Mouse (Mus musculus) layer of hippocampus, adult 11-12 months (tissue): ENCODE measurements at regions not wholly inside any gene's neighbourhood (a gene's known extent, or its start where the extent isn't known, plus 50 kb on each side); places are given as distances from the start of the nearest gene placed in this dataset.

ENCODE experiments used
- DNase-seq: peaks from one replicate; pipeline ENCODE4 v3.0.0; 2022; ENCODE audit warnings: low spot score

GRCm38 (mm10) chr13:47298010-47298409 is 175.6 kb downstream of the Rnf144b start:
- no peak for DNase-seq

GRCm38 (mm10) chr13:47300486-47300885 is 178.0 kb downstream of the Rnf144b start:
- no peak for DNase-seq

DNA sequence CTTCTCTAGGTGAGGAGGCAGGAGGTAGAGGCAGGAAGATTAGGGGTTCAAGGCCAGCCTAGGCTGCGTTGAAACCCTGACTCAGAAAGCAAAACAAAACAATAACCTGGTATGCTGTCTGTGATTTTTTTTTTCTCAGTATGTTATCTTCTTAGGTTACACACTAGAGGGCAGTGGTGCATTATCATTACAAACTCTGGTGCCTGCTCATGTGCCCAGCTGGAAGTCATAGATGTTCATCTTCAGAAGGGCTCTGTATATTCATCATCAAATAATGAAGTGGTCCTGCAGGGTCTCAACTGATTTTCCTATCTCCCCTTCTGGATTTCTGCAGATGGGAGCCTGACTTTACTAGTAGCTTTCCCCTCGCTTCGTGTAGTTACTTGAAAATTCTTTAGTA is 178.6 kb downstream of the Rnf144b start:
- peak; percentile 17 for DNase-seq

- no peak for DNase-seq
Observed at GRCm38 (mm10) chr13:47309492-47309891, 187.0 kb downstream of the Rnf144b start.

DNA sequence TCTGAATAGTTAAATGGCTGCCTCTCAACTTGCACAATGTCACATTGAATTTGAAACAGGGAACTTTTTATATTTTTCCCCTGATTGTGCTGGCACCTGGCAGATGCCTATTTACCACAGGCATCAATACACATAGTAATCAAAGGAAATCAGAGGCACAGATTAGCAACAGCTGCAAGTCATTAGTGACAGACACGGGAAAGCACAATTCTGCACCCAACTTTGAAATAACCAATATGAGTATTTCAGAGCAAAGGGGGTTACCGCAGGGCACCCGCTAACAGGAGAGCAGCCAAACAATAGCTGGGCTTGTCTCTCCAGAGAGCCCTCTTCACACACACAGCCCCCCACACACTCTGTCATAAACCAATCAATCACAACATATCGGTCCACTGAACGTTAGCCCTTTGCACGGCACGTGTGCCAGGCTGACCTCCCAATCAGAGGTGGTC is 188.3 kb downstream of the Rnf144b start:
- no peak for DNase-seq

GRCm38 (mm10) chr13:47319549-47319948 is 197.1 kb downstream of the Rnf144b start:
- DNase-seq = no peak

GRCm38 (mm10) chr13:47321876-47322275 is 199.4 kb downstream of the Rnf144b start:
- DNase-seq = no peak

DNA sequence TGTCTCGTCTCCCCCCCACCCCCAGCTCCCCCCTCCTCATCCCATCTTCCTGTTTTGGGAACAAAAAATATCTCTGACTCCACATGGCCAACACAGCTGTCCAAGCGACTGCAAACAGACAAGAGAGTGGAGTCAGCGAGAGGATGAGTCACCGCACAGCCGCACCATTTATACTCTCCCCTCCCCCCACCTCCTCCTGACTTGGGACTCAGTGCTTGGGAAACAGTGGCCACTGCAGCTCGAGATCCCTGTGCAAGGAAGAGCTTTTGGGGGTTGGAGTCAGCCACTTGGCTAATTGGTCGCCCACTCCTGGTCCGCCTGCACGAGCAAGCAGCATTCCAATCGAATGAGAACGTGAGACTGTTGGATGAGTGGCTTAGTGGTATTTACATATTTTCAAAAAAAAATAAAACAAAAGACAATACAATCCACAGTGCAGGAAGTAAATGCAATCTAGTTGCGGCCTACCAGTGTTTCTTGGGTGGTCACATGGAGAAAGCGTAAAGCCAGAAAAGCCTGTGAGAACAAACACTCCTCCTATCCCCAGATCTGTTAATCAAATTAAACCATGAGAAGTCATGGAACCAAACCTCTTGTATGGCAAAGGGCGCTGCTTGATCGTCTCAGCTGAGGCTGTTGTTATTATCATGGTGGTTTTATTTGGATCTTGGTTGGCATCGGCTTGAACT is 213.7 kb downstream of the Rnf144b start:
- DNase-seq = peak; percentile 74

GRCm38 (mm10) chr13:47336865-47337441 is 214.5 kb downstream of the Rnf144b start:
- DNase-seq = peak; percentile 15

- DNase-seq = no peak
Observed at GRCm38 (mm10) chr13:47339411-47339810, 217.0 kb downstream of the Rnf144b start.

DNA sequence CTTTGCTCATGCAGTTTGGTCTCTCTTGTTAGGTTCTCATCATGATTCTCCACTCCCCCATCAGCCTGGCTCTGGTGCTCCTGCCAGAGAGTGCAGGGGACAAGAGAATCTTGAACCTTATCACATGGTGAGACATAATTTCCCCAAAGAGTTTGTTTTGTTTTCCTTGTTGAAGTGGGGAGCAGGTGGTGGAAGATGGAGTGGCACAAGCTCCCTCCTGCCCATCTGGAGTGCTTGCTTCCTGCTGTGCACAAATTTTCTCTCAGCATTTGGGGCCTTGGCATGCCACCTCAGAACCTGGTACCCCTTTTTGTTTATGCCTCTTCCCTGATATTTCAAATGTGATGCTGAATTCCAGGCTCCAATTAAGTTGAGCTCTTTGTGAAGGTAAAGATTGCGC is 219.9 kb downstream of the Rnf144b start:
- no peak for DNase-seq

DNA sequence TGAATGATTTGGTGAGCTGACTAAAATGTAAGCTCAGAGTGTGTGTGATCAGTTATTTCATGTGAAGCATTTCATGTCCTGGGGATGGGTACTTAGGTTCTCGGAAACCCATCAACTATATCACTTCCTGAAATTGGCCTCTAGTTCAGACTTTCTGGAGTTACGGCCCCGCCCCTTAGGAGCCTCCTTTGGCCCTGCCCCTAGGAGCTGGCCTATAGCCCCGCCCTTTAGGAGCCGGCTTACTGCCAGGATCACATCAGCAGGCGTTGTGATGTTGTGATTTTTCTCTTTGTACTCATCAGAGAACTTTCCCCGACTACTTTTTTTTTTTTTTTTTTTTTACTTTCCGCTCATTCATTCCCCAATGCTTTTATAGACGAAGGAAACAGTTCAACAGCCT is 223.1 kb downstream of the Rnf144b start:
- no peak for DNase-seq

- no peak for DNase-seq
Observed at GRCm38 (mm10) chr13:47347835-47348234, 225.4 kb downstream of the Rnf144b start.

DNA sequence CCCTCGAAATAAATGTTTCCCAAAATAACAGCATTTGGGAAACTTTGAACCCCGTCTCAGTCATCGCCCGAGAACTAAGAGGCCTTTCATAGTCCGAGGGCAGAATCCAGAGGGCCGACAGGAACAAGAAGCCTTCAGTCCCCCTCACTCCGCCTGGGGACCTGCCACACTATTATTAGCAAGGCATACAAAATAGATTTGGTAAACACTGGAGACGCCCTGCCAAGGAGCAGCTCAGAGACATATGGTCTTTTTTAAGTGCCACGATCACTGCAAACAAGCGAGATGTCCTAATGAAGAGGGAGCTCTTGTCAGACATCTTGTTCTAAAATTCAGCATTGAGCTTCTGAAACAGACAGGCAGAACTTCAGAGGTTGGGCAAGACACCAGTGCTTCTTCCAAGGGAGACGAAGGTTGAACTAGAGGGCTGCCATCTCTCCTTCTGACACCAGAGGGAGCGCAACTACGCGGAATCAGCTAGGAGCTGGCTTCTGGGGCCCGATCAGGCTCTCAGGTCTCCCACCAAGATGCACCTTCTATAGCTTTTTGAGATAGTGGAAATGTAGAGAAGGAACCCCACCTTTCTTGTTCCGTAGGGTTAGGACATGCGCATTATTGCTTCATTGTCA is 226.2 kb downstream of the Rnf144b start:
- DNase-seq = peak; percentile 88

GRCm38 (mm10) chr13:47354446-47354845 is 232.0 kb downstream of the Rnf144b start:
- peak; percentile 32 for DNase-seq

DNA sequence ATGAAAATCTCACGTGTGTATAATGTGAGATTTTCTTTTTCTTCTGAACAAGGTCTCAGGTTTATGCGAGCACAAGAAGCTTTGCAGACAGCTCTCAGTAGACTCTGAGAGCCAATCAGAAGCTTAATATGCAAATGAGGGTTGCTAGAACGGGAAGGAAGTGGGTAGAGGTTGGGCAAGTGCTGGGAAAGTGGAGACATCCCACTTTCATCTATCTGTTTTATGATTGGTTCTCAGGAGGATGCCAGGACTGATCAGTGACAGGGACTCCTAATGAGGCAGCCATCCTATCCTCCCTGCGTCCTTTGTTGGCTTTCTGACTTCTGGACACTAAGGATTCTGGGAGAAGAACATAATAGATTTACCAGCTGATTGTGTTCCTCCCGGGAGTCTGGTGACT is 232.7 kb downstream of the Rnf144b start:
- no peak for DNase-seq

GRCm38 (mm10) chr13:47358986-47359385 is 236.5 kb downstream of the Rnf144b start:
- no peak for DNase-seq

DNA sequence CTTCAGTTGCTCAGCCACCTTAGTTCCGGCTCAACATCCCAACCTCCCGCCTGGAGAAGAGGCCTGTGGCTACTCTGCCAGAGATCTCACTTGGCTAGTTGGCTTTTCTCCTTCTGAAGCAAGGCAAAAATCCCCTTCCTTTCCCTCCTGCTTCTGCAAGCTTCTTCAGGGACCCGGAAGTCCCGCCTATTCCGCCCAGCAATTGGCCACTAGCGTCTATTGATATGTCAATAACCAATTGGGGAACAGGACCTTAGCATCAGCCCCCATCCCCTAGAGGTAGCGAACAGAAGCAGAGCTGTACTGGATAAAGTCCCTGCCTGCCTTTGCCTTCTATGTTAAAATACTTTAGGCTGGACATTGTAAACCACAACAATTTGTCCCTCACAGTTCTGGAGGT is 243.3 kb downstream of the Rnf144b start:
- no peak for DNase-seq

- DNase-seq = no peak
Observed at GRCm38 (mm10) chr13:47368041-47368823, 245.8 kb downstream of the Rnf144b start.

- no peak for DNase-seq
Observed at GRCm38 (mm10) chr13:47374583-47374982, 252.1 kb downstream of the Rnf144b start.

- no peak for DNase-seq
Observed at GRCm38 (mm10) chr13:47391023-47391422, 268.6 kb downstream of the Rnf144b start.

- DNase-seq = peak; percentile 43
Observed at GRCm38 (mm10) chr13:47397726-47398350, 275.4 kb downstream of the Rnf144b start.
